Mouse (Mus musculus): Measurements from ENCODE around the gene Pgm5.
"Not testable (repeated sequence)": the region's sequence is repeated elsewhere in the genome, so short reads cannot be mapped to it uniquely, and the experiment has no call there.

The Pgm5 gene

DNA sequence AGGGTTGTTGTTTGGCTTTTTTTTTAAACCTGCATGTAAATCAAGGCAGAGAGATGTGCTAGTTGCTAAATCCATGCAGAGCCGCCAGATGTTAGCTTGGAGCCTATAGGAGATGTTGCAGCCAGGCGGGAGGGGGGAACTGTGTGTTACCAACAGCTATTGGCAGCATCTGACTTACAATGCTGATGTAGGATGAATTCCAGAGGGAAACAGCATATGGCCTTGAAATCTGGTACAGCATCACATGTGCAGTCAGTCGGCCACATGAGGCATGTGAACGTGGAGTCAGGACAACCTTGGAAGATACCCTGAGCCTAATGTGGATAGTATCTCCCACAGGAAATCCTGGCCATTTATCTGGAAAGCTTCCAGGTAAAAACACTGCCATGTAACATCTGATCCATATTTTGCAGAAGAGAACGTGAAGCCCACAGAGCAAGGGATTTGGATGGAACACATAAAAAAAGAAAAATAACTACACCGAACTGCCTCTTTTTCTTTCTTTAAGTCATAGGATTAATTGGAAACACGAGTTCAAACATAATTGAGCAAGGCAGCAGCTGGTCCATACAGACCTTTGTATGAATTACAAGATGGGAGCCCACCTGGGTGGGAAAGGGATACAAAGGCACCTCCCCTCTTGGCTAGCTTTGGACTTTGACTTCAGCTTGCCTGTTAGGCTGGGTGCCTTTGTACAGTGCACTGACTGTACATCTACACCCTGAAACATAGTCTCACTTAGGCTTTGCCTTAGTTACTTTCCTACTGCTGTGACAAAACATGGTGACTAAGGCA lies 145.2 kb downstream of the Pgm5 start:
- in situ Hi-C loops (cut with MboI; ENCODE audit: low sequenced_read_pairs): no loop called here

DNA sequence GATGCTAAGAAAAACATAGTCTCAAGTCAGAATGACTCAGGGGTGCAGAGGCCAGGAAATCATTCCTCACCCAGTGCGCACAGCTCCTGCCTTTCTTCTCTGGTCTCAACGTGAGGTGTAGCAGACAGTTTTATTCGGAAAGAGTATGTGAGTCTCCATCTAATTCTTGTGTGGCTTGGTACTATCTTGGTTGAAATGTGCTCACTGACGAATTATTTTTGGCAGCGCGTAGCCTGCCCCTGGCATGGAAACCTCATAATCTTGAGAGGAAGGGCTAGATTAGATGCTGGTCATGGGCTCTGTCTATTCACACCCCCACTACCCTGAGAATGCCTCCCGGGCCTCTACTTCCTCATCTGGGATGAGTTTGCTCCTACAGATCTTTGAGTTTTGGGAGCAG lies 153.6 kb downstream of the Pgm5 start:
- in situ Hi-C loops (cut with MboI; ENCODE audit: low sequenced_read_pairs): loop anchor here (5.0 kb wide), 1 partner anchor 164 kb away; no protein-coding TSS in a partner anchor

DNA sequence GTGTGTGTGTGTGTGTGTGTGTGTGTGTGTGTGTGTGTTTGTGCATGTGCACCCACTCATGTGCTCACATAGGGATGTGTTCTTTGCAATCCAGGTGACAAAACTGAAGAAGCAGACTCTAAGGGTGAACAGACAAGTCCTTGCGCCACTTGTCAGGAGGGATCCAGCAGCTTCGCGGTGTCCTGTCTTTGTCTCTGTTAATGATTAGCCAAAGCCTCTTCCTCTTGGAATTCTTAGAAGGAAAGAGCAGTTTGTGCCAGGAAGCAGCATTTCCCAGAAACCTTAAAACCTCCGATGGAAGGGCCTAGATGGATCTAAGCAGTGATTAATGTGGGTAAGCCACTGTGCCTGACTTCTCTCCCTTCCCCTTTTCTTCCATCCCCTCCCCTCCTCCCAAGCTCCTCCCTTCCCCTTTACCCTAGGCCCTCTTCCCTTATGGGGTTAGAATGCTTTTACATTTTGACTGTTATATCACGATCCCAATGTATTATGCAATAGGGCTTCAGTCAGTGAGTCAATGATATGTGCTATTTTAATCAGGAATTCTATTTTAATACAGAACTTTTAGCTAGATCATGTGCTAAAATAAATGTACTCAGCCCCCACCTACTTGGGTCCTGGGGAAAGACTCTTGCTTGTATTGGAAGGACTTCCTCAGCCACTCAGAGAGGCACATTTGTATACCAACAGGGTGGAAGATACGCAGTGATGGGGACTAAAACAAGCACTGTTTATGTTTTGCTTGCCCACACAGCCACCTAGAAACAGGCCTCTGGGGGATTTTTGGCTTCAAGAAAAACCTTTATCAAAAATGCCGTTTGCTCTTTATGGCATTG lies 154.4 kb downstream of the Pgm5 start:
- in situ Hi-C loops (cut with MboI; ENCODE audit: low sequenced_read_pairs): loop anchor here (5.0 kb wide), 1 partner anchor 165 kb away; no protein-coding TSS in a partner anchor

DNA sequence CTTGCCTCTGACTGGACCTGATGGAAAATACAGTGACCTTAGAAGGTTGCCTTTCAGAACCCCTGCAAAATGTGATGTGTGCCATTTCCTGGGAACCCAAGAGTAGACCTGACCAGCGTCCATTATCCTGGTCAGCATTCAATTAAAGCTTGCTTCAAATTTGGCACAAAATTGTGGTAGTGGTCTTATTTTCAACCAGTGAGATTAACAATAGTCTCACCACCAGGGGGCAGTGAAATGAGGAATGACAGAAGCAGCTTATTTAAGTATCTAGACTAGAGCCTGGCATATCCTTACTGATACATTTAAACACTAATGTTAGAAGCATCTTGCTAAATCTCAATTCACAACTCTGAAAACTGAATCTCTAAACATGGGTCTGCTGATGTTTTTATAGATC lies 156.3 kb downstream of the Pgm5 start:
- in situ Hi-C loops (cut with MboI; ENCODE audit: low sequenced_read_pairs): loop anchor here (5.0 kb wide), 1 partner anchor 167 kb away; no protein-coding TSS in a partner anchor

DNA sequence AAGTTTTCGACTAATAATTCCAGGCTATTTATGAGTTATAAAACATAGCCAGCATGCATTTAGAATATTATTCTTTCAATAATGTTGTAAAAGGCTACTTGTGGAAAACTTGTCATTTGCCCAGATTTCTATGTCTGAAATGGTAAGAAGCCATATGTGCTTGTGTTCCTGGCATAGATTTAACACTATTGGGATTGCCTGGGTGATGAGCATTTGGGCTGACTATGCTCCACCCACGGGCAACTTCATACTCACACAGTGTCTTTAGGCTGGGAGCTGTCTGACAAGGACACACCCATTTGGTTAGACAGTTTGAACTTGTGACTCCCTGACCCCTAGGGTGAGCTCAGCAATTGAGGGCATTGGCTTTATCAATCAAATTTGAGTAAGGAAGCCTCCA lies 157.3 kb downstream of the Pgm5 start:
- in situ Hi-C loops (cut with MboI; ENCODE audit: low sequenced_read_pairs): no loop called here

DNA sequence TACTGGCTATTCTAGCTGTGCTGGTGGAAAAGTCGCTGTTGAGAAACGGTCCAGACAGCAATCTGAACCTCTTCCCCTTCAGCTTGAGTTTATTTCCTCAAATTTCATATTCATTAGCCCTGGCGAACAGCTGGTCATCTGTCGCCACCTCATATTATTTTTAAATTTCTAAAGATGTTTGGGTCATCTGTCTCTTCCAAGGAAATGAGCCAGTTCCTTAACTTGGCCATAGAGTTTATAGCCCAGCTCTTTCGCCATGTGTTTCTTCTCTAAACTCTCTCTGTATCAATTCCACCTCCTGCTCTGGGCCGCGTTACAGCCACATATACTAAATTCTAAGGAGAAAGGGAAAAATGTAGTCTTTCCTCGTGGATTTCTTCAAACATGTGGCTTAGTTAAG lies 158.0 kb downstream of the Pgm5 start:
- in situ Hi-C loops (cut with MboI; ENCODE audit: low sequenced_read_pairs): no loop called here

DNA sequence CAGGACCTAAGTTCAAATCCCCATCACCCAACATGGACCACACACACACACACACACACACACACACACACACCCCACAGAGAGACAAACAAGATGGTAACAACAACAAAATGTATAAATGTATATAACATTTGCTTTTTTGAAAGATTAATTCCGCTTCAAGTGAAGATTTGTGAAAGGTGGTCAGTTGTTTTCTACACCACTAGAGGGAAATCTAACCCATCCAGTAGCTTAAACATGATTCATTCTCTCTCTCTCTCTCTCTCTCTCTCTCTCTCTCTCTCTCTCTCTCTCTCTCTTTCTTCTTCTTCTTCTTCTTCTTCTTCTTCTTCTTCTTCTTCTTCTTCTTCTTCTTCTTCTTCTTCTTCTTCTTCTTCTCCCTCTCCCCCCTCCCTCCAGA lies 158.5 kb downstream of the Pgm5 start:
- in situ Hi-C loops (cut with MboI; ENCODE audit: low sequenced_read_pairs): not testable (repeated sequence)

DNA sequence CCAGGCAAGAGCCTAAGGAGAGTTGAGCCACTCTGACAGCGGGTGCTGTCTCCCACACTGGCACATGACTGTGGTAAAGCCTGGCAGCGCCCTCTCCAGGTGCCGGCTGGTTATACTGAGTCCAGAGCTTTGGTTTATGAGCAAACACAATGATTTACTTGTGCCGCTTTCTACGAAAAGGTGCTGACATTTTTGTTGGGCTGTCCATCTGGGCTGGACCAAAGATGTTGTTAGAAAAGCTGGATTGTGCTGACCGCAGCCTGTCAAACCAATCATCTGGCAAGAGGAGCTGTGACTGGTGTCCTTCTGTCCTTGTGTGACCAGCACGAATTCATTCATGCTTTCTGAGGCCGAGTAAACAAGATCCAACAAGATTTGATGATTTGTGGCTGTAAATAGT lies 159.9 kb downstream of the Pgm5 start:
- in situ Hi-C loops (cut with MboI; ENCODE audit: low sequenced_read_pairs): no loop called here

DNA sequence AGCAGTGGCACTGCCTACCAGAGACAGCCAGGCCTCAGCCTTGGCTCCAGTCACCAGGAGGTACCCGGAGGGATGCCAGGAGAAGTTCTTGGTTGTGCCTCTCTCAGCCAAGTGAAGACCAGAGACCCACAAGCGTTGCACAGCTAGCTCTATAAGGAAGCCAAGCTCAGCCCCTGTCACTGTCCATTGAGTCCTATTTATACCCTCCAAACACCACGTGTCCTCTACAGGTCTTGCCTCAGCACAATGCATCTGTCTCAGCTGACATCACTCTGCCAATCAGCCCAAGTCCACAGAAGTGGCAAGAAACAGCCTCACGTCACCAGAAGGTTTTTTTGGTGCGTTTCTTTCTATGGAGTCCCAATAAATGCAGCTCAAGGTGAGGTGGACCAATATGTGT lies 161.0 kb downstream of the Pgm5 start:
- in situ Hi-C loops (cut with MboI; ENCODE audit: low sequenced_read_pairs): no loop called here

DNA sequence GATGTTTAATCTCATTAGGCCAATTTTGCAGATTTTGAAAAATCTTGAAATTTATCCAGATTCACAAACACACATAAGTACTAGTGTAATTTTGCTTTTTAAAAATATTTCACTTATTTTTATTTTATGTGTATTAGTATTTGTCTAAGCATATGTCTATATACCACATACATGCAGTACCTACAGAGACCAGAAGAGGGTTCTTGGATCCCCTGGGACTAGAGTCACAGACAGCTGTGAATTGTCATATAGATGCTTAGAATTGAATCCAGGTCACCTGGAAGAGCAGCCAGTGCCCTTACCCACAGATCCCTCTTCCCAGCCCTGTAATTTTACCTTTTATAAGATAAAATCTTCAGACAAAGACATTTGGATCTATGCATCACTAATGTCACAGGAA lies 161.7 kb downstream of the Pgm5 start:
- in situ Hi-C loops (cut with MboI; ENCODE audit: low sequenced_read_pairs): no loop called here

DNA sequence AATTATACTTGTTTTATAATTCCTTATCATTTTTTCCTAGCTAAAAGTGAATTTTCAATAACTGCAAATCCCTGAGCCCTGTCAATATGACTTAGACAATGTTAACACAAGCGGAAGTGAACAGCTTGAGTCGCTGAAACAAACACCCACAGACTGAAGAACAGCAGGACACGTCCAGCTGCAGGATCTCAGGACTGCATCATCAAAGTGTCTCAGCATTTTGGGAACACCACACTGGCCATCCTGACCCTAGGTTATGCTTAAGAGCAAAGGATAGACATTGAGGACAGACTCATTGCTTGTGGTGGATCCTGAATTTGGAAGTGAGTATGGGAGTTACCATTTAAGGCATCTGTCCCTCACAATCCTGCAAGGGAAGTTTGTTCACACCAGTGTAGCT lies 162.5 kb downstream of the Pgm5 start:
- in situ Hi-C loops (cut with MboI; ENCODE audit: low sequenced_read_pairs): no loop called here

DNA sequence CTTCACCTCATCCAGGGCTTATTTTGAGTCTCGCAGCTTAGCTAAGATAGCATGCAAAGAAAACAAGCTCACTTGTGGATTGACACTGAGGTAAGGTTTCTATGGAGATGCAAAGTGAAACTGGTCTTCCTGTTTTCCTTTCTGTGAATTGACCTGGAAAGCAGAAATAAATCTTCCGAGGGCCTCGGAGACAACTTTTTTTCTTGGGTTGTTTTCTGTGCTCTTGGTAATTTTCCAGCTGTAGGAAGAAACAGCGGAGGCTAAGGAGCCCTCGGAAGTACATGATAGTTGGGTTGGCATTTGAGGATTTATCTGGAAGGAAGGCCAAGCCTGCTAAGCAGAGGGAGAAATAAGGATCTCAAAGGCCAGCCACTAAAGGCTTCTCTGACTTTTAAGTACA lies 163.0 kb downstream of the Pgm5 start:
- in situ Hi-C loops (cut with MboI; ENCODE audit: low sequenced_read_pairs): no loop called here

DNA sequence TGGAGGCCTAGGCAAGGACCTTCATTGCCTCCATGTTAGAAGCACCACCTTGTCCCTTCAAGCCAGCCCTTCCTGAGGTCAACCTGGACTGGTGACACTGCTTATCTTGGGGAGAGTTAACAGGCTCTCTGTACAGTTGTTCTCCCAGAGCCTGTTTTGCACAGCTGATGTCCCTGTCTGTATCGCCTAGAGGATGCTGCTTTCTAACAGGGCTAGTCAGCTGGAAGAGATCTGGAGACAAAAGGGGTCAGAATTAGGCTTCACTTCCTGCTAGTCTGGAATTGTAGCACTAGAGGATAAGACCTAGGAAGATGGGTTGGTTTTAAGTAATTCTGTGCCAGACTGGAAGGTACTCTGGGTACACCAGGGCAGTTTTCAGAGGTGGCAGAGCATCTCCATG lies 163.7 kb downstream of the Pgm5 start:
- in situ Hi-C loops (cut with MboI; ENCODE audit: low sequenced_read_pairs): no loop called here

DNA sequence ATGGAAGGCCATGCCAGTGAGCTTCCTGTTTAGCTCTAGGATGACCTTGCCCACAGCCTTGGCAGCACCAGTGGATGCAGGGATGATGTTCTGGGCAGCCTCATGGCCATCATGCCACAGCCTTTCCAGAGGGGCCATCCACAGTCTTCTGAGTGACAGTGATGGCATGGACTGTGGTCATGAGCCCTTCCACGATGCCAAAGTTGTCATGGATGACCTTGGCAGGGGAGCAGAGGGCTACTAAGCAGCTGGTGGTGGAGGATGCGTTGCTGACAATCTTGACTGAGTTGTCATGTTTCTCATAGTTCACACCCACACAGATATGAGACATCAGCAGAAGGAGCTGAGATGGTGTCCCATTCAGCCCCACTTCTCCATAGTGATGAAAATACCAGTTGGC lies 169.0 kb downstream of the Pgm5 start:
- in situ Hi-C loops (cut with MboI; ENCODE audit: low sequenced_read_pairs): no loop called here

DNA sequence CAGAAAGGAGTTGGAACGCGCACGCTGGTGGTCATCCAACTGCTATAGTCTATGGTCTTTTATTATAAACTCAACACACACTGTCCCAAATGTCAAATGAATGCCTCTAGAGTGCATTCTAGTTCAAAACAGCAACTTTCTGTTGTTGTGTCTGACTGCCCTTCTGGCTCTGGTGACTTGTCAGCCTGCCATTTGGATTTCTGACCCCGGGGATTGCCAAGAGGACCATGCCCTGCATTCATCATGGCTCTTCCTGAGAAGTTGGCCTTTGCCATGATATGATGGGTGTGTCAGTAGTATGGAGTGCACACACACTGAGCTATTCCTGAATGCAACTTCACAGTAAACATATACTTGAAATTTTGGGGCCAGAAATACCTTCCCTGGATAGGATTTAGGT lies 172.1 kb downstream of the Pgm5 start:
- in situ Hi-C loops (cut with MboI; ENCODE audit: low sequenced_read_pairs): no loop called here

DNA sequence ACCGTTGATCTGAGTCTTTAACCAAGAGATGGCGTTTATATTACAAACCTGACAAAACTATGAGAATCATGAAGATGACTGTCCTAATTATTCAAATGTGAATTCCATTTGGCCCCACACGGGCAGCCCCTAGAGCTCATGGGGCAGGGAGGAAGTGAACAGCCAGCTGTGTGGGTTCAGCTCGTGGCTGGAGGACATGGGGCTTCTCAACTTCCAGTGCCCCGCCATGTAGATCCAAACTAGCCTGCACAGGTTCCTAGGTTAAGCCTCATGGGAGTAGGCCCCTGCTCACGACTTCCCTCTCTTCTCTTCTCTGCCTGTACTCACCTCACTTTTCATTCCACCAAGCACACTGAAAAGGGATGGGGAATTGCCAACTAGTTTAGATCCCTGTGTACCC lies 173.3 kb downstream of the Pgm5 start:
- in situ Hi-C loops (cut with MboI; ENCODE audit: low sequenced_read_pairs): no loop called here

DNA sequence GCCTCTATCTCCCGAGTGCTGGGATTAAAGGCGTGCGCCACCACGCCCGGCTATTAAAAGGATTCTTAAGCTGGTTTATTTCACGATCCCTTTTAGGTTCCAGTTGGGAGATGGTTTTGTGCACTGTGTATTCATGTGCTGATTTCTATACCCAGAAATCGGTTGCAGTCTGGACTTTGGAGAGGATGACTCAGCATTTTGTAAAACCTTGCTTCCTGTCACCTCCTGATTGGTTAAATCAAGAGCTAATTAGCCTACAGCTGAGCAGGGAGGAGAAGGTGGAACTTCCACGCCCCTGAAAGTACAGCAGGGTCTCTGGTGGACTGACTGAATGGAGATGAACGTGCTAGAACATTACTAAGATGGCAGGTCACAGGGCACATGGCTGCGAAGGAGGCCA lies 175.2 kb downstream of the Pgm5 start:
- in situ Hi-C loops (cut with MboI; ENCODE audit: low sequenced_read_pairs): no loop called here

DNA sequence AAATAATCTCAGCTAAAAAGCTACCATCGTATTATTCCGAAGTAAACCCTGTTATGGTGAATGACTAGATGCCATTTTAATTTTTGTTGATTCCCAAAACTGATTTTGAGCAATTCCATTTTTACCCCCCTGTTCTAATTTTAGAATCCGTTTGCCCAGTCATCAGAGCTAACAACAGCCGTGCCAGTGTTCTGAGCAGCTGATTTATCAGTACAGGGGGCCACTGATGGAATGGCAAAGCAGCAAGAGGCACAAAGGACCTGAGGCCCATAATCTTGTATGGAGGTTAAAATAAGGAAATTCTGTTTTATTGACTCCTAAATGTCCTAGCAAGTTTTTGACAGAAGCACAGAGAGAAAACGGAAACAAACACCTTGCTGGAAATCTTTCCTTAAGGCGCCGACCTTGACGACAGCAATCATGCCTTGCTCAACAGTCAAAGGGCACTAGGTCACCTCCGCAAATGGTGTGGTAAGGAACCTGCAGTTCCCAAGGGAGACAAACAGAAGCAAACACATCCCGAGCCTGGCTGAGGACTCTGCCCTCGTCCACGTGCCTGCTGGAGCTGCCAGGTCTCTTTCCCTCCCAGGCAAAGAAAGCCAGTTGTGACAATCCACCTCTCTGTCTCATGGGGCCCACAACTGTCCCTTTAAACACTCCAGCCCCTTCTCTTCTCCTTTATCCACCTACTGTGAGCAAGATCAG lies 178.5 kb downstream of the Pgm5 start:
- in situ Hi-C loops (cut with MboI; ENCODE audit: low sequenced_read_pairs): no loop called here

DNA sequence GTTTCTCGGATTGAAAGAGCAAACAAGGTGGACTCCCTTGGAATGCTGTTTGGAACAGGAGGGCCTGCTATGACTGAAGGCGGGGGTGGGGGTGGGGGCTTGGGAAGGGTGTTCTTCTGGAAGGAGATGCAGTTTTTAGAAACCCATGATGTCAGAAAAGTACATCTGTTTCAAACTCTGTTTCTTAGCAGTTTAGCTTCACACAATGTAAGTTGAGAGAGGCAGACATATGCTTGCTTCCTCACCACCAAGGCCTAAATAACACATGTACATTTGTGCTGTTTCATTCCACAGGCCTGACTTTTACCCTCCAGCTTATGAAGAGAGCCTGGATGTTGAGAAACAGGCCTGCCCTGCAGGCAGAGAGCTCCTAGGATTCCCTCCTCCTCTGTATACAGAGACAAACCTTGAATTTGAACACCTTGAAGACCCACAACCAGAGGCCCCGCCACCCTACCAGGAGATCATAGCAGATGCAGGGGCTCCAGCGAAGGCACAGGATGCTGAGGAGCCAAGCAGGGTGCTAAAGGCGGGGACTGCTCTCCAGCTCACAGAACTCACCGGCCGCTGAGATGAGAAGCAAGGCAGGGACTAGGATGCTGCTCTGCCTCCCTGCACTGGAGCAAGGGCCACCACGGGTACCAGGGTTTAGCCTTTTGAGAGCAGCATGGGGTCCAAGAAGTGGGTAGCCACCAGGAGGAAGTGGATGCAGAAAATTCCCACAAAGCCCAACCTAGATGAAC lies 184.2 kb downstream of the Pgm5 start:
- in situ Hi-C loops (cut with MboI; ENCODE audit: low sequenced_read_pairs): no loop called here

DNA sequence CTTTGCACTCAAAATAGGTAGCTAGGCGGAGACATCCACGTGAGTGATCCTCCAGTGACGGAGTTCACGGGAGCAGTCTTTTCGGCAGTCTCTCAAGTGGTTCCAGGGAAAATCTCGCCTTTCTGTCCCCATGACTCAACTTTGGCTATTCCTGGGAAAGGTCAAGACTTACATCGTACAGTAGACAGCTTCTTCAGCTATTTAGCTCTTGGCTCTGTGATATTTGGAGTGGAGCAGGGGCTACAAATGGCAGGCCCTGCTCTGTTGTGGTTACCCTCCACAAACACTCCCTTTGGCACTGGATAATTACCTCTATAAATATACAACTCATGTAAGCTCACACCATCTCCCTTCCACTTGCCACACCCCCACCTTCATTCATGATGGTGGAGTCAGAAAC lies 185.2 kb downstream of the Pgm5 start:
- in situ Hi-C loops (cut with MboI; ENCODE audit: low sequenced_read_pairs): no loop called here

DNA sequence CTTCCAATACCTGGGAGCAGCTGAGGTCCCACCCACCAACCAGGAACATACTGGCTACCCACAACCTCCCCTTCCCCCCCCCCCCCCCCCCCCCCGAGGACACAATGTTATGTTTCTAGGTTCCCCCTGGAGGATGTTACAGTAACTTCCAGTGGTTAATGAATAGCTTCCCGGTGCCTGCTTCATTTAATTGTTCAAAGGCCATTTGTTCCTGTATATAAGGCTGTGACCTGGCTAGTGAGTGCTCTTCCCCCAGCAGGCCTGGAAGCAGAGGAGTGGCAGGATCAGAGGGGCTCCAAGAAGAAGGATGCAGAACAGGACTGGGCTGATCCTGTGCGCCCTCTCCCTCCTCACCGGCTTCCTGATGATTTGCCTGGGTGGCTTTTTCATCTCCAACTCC lies 187.9 kb downstream of the Pgm5 start, which contains the start of gene Tmem252:
Tmem252 (plus strand) TSS at position 247 of the 400 bp plus-strand sequence.
- in situ Hi-C loops (cut with MboI; ENCODE audit: low sequenced_read_pairs): no loop called here
